Mouse (Mus musculus): ENCODE data around the gene Zfp53.

Gene Zfp53

DNA sequence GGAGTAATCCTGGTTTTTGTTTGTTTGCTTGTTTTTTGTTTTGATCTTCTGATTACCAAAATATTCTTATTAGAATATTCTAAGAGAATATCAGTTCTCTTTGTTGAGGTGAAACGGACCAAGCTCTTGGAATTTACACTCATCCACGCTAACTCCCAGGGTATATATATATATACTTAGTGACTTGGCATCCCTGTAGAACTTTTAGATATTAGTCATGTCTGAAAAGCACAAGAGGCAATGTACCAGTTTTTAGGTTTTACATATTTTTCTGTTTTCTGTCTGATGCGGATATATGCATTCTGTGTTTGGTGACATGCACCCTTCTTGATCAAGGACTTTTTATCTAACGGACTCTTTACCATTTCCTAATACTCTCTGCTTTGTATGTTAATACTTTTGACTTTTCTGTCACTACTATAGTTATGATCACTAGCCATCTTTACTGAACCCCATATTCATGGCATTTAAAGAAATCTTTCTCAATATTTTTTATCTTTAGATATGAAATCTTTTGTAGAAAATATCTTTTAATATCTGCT lies 28.4 kb downstream of the Zfp53 start:
- CTCF ChIA-PET, result interaction anchor here (1.3 kb wide), 1 partner anchor 246 kb away, joined by 3 read pairs; no protein-coding TSS in a partner anchor

GRCm38 (mm10) chr17:21526270-21526669 lies 37.5 kb downstream of the Zfp53 start:
- CTCF ChIA-PET, result no interaction called here

DNA sequence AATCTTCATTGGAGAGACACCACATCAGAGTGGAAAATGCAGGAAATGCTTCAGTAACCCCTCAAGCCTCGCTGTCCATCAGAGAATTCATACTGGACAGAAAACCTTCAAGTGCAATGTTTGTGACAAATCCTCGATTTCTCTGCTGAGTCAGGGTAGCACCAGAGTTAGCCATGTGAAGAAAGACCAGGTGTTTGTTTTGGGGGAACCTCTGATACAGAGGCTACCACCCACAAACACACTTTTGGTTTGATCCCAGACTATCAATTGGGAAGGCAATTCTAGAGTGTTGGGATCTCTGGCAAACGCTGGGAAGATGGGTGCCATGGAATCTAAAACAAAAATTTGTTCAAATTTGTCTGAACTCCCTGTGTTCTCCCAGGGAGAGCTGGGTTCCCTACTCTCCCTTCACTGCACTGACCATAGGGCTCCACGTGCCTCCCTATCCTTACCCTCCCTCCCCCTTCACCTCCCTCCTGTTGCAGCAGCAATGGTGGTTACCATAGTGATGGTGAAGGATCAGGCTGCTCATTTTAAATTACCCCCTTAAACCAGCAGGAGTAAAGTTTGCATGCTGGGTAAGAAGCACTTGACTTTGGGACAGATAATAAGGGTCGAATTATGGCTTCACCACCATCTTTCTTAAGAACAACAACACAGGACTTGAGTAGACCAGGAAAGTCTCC lies 42.0 kb downstream of the Zfp53 start:
- CTCF ChIA-PET, result no interaction called here

GRCm38 (mm10) chr17:21531621-21532020 lies 42.8 kb downstream of the Zfp53 start:
- CTCF ChIA-PET, result no interaction called here

- CTCF ChIA-PET, result no interaction called here
These were observed 43.5 kb downstream of the Zfp53 start for GRCm38 (mm10) chr17:21532101-21532951.

DNA sequence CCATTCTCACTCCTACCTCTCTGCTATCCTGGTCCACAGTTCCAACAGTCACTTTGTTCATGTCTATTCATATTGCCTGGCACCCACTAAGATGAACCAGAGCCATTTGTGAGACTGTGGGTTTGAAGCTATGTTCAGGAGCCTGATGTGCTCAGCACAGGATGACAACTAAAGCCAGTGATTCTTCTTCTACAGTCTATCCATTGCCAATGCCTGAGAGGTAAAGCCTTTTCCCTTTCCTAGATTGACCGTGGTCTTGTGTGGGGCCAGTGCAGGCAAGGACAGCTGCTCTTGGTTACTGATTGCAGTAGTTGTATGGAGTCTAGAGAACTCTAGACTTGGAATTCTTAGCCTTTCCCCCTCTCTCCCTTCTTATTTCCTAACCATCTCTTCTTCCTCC lies 45.2 kb downstream of the Zfp53 start:
- CTCF ChIA-PET, result interaction anchor here (0.9 kb wide), 1 partner anchor 19 kb away, joined by 4 read pairs; no protein-coding TSS in a partner anchor

GRCm38 (mm10) chr17:21534460-21535095 lies 45.8 kb downstream of the Zfp53 start:
- CTCF ChIA-PET, result interaction anchor here (0.5 to 0.9 kb wide), 4 partner anchors 19 to 225 kb away, joined by 3 to 23 read pairs (median 13); partner anchors contain the start of gene Zfp51

GRCm38 (mm10) chr17:21535096-21536001 lies 46.6 kb downstream of the Zfp53 start, which contains the start of gene Zfp52:
Zfp52 (plus strand) TSS chr17:21535539.
- CTCF ChIA-PET, result interaction anchor here (0.5 to 0.7 kb wide), 5 partner anchors 12 to 226 kb away, joined by 3 to 23 read pairs (median 5); partner anchors contain the start of gene Zfp51

- CTCF ChIA-PET, result interaction anchor here (0.6 kb wide), 1 partner anchor 13 kb away, joined by 5 read pairs; no protein-coding TSS in a partner anchor
These were observed 47.3 kb downstream of the Zfp53 start for GRCm38 (mm10) chr17:21536096-21536495.

- CTCF ChIA-PET, result no interaction called here
These were observed 47.9 kb downstream of the Zfp53 start for GRCm38 (mm10) chr17:21536676-21537075.

GRCm38 (mm10) chr17:21557831-21558230 lies 69.0 kb downstream of the Zfp53 start:
- CTCF ChIA-PET, result no interaction called here

All from spleen, embryonic (tissue).